Mouse (Mus musculus) 3T3-L1 (cell line): ENCODE data around the gene 1700011L22Rik.

ENCODE experiments used
- DNase-seq: peaks from one replicate; pipeline ENCODE4 v3.0.0-alpha.2; 2015; ENCODE audit warnings: low read depth, low spot score

Gene 1700011L22Rik

DNA sequence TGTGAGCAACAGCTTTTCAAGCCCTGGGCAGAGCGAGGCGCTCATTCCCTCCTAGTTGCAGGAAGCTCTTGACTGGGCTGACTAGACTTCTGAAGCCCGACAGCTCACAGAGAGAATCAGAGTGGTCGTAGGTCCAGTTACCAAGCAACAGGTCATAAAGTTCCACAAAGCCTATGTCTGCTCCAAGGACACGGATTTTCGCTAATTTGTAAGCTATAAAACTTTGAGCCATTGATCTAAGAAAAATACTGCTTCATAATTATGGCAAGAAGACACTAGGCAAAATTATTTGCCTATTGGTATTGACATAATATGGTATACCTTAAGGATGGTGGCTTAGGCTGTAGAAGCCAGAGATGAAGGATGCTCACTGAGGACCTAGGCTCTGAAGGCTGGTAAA is at the start of gene 1700011L22Rik:
Gene 1700011L22Rik (minus strand): TSS at position 101 of the 400 bp plus-strand sequence.
- DNase-seq = no peak

DNA sequence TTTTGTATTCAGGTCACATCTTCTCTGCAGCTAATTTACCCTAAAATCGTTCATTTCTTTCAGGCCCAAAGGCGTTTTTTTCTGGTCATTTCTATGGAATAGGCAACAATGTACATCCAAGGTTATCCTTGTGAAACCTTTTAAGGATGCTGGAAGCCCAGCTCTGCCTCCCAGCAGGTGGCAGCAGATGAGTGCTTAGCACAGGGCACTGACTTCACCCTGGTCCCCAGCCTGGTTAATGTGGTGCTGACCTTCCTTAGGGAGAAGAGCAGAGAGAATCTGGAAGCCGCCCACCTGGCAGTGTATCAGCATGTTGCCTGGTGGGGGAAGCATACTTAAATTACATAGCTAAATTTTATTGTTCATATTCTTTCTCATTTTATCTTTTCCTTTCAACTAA is 49.4 kb upstream of the 1700011L22Rik start:
- peak; percentile 85 for DNase-seq

DNA sequence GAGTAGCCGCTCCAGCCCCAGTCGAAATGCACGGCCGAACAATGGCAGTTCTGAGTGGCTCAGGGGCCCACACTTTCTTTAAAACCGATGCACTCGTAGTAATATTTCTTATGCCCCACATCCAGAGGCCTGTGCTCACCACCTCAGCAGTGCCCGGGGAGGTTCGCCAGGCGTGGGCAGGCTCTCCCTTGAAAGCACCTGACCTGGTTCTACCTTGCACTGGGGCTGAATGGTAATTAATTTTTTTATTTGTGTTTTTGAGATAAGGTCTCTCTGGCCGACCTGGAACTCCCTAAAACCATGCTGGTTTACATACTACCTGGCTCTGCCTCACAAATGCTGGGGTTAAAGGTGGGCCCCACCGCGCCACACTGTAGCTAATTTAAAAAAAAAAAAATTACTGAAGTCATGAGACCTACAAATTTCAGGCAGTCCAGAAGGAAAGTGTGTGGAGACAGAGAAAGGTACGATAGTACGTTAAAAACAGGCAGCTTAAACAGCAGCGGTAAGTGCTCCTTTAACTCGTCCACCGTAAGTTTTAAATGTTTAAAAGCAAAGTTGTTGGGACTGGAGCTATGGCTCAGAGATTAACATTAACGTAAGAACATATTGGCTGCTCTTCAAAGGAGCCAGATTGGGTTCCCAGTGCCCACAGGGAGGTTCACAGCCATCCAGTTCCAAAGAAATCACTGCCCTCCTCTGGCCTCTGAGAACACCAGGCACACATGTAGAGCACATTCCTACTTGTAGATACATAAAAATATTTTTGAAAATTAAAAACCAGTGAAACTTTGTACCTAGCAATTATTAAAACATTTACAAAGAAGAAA is 47.1 kb upstream of the 1700011L22Rik start:
- DNase-seq = peak; percentile 44

DNA sequence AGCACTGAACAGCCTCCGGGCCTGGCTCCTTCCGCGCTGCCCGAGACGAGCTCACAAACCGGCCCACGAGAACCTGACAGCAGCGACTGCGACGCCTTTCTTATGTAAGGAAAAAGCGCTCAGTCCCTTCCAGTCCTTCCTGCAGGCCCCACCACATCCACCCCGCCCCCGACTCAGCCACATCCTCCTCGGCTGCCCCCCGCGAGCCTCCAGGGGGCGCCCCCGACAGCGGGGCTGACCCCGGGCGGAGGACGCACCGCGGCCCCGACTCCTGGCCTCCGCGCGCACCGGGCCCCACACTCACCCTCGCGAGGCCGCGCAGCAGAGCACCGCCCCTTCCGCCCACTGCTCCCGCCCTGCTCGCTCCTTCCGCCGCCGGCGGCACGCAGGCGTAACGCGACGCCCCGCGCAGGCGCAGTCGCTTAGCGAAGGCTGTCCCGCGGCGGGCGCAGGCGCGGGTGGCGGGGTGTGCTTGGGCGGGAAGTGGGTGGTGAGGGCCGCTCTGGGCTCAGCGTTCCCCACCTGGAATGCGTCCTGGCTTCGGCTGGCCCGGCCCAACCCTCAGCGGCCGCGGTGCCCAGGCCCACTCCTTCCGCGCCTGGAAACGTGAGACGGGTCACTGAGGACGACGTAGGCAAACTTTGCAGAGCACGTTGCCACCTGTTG is 46.4 kb upstream of the 1700011L22Rik start, which contains the start of gene Mmaa:
Gene Mmaa (minus strand): TSS at position 328 of the 666 bp plus-strand sequence.
- DNase-seq = peak; percentile 92

DNA sequence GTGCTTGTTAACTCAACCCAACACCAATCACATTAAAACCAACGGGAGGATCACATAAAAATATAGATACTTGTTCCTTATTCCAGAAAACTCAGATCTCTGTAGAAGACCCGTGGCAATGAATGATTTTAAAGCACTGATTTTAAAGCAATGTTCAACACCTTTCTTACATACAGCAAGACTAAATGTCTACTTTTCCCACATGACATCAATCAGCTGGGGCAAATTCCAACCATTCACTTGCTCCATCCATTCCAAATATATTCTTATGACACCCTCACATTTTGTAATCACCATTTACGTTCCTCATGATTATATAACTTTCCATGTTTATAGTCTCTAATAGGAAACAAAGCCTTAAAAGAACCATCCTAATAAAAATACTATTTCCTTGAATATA is 45.5 kb upstream of the 1700011L22Rik start:
- peak; percentile 37 for DNase-seq

DNA sequence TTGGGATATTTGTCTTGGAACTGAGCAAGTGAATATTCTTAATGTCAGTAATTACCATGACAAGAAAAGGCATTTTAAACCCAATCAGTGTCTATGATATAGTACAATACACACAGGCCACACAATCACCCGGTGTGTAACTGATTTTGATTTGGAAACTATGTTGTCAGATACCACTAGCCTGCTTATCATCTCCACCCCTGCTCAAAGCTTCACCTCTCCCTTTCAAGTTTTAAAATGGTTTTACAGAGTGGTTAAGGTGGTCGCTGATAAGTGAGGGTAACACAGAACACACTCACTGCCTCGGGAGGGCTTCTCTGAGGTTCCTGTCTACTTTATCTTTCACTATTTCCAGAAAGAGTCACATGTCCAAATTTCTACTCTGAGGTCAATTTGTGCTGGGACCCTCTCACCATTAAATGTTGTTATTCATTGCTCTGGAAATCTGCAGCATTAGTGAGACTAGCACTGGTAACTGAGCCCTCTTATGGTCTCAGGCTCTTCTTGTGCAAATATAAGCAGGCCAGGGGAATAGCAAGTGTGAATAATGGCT is 44.4 kb upstream of the 1700011L22Rik start:
- DNase-seq = no peak

DNA sequence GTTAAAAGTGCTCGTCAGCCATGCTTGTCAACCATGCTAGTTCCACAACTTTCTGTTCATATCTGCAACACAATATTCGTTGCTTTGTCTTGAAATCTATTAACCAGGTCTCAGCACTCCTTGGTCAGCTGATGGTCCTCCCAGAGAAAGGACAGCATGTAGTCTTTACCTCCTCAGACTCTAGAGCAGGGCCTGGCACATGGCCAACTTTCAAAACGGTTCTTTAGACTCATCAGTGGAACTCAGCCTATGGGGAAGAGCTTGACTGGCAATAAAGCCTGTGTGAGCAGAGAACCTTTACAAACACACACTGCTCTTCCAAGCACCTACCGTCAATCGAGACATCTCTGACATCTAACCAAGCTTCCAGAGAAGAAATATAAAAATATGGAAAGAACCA is 41.2 kb upstream of the 1700011L22Rik start:
- DNase-seq = no peak

DNA sequence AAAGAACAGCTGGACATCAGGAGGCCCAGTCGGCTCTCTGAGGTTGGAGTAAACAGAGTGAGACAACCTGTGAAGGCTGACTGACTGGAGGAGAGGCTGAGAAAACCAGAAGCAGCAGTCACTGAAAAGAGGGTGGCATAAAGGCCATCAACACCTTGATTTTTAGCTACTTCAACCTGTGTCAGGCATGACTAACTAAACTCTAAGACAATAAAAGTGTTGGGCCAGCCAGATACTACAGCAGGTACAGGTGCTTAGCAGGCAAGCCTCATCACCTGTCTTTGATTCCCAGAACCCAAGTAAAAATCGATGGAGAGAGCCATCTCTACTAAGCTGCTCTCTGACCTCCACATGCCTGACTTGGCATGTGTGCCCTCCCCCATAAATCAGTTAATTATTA is 40.3 kb upstream of the 1700011L22Rik start:
- DNase-seq = no peak

DNA sequence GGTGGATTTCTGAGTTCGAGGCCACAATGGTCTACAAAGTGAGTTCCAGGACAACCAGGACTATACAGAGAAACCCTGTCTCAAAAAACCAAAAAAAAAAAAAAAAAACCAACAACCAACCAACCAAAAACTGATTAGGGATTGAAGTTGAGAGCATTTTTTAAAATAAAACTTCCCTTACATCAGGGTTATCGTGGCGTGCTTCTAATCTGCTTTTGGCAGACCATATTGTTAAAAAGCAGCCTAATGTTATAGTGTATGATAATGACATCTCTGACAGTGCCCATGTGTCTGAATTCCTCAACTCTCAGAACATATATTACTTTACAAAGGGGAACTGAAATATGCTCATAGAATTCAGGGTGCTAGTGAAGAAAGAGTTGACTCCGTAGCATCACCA is 39.9 kb upstream of the 1700011L22Rik start:
- DNase-seq = no peak

DNA sequence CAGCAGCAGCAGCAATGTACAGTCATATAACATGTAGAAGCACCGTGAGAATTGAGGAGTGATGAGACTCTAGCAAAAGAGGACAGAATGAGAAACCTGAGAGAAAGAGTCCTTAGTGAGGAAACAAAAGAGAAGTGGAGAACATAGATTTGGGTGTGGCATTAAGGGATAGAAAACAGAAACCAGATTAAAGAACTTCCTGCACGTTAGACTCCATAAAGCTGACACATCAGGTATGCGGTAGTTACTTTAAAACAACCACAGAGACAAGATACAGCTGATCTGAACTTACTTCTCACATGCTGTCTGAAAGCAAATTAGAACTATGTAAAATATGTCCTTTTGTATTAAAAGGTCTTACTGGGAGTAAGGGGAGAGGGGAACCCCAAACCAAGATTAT is 38.1 kb upstream of the 1700011L22Rik start:
- peak; percentile 31 for DNase-seq

DNA sequence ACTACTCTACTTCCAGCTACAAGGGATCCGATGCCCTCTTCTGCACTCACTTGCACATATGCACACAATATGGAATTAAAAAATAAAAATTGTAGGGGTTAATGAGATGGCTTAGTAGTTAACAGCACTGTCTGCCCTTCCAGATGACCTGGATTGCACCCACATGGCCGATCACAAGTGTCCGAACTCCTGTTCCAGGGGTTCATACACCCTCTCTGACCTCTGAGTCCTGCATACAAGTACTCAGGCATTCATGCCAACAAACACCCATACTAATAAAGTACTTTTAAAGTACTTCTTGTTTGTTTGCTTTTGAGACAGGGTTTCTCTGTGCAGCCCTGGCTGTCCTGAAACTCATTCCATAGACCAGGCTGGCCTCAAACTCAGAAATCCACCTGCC is 36.3 kb upstream of the 1700011L22Rik start:
- no peak for DNase-seq

DNA sequence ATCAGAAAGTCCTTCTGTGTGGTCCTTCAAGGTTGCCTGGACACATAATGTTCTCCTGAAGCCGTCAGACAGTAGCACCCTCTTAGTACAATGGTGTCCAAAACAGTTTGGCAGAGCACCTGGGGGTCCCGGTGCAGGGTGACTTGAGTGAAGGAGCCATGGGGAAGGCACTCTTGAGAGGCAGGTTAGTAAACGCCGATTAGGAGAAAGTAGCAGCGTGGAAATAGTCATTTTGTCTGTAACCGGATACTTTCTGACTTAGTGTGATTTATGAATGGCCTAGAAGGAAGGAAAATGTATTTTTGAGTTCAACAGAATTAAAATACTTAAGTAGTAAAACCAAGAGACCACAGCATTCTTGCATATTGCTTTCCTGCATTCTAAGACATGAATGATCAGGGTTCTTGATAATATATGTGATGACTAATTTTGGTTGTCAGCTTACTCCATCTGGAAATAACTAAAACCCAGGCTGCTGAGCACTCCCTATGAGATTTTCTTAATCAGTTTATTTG is 33.1 kb upstream of the 1700011L22Rik start:
- peak; percentile 69 for DNase-seq

DNA sequence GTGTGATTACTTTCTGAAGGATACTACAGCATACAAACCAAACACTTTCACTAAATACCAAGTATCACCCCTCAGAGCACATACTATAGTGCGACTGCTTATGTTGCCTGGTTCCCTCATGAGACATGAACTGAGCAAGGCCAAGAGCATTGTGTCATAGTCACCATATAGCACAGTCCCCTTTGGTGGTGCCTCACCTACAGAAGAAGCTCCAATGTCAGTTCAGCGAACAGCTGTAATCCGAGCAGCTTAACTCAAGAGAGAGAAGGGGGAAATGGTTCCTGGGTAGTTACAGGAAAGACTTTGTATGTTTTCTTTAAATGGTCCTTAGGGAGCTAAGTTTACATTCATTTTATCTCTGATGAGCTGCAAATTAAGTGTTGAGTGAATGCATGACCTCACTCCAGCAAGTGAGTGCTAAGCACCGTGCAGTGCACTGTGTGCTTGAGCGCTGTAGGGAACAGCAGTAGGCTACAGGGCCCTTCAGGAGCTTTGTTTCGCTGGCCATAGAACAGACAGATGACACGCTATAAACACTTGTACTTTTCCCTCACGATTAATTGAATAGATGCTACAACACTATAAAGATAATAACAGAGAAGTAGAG is 29.0 kb upstream of the 1700011L22Rik start:
- DNase-seq = no peak

DNA sequence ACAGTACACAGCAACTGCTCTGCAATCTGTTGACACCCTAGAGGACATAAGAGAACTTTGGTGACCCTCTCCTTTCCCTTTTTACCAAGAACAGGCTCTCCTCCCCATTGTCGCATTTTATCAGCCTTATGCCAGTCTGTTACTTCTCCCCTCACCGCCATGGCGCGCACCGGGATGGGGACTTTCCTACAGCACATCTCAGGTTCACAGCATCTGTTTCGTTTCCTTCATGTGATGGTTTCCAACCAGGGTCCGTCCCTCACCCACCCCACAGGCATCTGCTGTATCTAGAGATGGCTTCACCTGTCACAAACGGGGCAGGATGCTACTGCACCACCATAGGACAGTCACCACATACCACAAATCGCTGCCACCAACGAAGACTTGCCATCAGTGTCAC is 26.6 kb upstream of the 1700011L22Rik start:
- DNase-seq = no peak

DNA sequence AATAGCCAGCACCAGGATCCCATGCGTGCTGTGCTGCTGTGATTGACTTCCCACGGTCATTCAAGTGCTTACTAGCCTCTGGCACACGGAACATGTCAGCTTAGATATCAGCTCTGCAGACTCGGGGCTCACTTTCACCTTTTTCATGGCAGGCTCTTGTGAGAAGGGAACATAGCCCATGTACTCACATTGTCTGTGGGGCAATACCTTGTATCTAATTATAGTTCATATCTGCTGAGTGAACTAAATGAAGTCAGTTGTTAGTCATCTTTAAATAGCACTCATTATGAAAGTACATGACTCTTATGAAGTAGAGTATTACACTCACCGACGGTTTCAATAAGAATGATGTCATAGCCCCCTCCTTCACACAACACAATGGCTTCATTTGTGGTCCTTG is 25.4 kb upstream of the 1700011L22Rik start:
- DNase-seq = no peak

DNA sequence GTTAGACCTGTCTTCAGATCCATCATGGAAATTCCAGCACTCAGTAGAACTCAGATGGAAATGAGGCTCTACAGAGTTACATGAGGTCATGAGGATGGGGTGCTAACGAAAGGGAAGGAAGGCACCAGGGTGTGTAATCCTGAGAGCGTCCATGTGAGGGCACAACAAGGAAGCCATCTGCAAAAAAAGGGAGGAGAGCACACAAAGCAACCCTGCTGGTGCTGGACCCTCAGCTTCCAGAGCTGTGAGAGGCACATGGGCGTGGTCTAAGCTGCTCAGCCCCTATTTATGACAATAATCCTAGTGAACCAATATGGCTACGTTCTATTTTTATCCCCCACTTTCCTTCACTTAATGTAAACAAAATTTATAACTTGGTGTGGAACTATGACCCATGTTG is 24.3 kb upstream of the 1700011L22Rik start:
- DNase-seq = no peak

DNA sequence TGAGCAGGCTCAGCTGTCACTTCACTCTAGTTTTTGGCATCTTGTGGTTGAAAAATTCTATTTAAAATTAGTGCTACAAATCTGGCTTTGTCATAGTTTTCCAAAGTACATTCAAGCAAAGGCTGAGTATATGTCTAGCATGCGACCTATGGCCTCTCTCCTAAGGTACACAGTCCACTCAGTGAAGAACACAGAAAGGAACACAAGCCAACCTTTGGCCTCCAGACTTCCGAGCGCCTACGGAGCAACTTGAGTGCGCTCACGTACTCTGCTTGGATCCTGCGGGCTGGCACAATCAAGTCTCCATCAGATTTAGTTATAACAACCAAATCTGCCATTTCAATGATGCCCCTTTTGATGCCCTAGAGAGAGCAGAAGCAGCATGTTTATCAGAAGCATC is 20.6 kb upstream of the 1700011L22Rik start:
- no peak for DNase-seq

DNA sequence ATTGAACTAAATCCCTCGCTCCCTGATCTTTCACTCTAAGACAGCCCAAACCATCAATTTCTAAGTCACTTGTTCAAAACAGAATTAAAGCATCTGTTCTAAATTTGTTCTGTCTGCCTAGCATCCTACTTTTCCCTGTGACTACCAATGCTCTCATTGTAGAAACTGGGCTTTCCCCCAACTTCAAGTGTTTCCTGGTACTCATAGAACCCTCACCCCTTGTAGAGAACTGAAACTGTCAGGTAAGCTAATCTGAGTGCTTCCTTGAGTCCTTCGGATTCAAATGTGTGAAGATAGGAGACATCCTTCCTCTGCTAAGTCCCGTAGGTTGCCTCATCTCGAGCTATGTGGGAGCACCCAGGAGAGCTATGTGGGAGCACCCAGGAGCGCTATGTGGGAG is 13.6 kb upstream of the 1700011L22Rik start:
- no peak for DNase-seq

DNA sequence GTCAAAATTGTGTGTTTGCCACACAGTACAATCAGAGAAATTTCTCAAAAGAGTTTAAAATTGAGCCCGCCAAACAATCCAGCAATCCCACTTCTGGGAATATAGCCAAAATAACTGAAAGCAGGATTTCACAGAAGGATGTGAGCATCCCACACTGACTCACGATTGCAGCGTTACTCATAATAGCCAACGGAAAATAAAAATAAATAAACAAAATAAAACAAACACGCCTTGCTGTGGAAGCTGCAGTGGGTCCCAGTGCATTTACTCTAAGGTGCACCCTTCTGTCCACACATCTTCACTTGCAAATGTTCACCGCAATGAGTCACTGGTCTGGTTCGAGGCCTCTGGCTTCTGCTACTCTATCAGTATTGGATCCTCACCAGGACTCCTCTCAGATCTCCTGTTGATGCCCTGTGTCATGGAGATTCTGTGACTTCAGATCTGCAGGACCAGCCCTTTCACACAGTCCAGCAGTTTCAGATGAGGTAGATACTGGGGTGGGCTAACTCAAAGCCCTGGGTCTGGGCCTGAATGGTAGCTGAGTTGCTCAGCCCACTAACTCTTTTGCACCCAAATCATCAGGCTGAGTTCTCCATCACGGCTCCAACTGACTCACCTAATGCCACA is 7.8 kb upstream of the 1700011L22Rik start:
- DNase-seq = peak; percentile 87

DNA sequence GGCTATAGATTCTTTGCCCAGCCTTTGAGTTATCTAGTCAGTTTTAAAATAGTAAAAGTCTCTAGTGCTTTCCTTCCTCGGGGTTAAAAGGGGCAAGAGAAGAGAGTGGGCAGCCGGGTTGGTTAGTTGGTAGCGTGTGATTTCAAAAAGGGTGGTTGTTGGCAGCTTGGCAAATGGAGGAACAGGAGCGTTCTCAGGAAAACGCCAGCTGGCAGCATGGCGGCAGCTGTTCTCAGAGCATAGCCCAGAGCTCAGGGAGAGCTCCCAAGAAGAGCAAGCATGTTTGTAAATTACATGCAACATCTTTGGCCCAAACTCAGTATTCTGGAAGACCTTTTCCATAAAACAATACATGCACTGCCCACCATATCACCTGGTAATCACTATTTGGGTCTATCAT is 5.4 kb upstream of the 1700011L22Rik start:
- no peak for DNase-seq

DNA sequence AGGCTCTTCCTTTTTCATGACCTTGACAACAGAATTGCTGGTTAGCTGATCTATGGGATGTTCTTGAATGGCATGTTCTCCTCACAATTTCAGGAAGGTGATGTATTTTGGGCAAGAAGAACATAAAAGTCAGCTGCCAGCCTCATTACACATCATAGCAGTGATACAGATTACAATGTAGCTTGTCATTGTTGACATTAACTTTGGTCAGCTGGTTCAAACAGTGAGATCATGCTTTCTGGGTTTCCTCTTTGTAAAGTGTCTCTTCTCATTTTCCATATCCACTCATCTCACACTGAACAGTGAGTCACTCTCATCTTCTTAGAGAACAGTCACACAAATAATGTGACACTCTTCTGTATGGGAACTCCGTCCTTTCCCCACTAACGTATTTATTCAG is 4.9 kb downstream of the 1700011L22Rik start:
- peak; percentile 44 for DNase-seq

DNA sequence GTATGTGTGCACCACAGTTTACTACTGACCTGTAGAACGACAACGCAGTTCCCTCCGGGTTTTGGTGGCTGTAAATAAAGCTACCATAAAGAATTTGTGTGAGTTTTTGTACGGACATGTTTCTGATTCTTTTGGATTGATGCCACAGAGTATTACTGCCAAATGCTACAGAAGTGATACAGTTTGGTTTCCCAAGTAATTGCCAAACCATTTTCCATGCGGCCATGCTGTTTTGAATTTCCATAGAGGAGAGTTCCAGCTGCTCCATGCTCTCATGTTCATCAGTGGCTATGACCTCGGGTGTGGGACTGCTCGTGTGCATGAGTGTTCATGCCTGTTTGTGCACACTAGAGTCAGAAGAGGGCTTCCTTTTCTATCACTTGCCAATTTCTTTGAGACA is 8.4 kb downstream of the 1700011L22Rik start:
- DNase-seq = no peak
